Mouse (Mus musculus): ENCODE results near the gene Scgb2b20. TPM values are rescaled to one million over a fixed set of nuclear protein-coding genes. Genes with fewer than 3 reads are reported as not detected.
"Not testable (repeated sequence)": the region's sequence is repeated elsewhere in the genome, so short reads cannot be mapped to it uniquely, and the experiment has no call there.

The Scgb2b20 gene
- polyA plus RNA-seq (2016; fragmentation: Nextera tagmentation; extraction: Ambion mirVana): not detected in 2 replicates

- not testable (repeated sequence) for H3K27ac ChIP-seq (replicated peaks); H3K4me3 ChIP-seq; H3K27me3 ChIP-seq (replicated peaks; ENCODE audit: low read depth, poor library complexity, severe bottlenecking); H3K4me1 ChIP-seq; DNase-seq (ENCODE audit: low spot score); H3K36me3 ChIP-seq (replicated peaks)
- H3K9me3 ChIP-seq: peaks cover 24% of the 10 kb centered on the region; the same call in 1 of the 2 replicates
- 81% methylated on average over 2 of the region's 2 CpGs for WGBS
Measured at GRCm38 (mm10) chr7:33366222-33366621, at the start of gene Scgb2b20. Scgb2b20 (minus strand) TSS chr7:33366322.

GRCm38 (mm10) chr7:33409681-33410080, 43.6 kb upstream of the Scgb2b20 start:
- not testable (repeated sequence) for H3K4me3 ChIP-seq; H3K27ac ChIP-seq (replicated peaks); H3K36me3 ChIP-seq (replicated peaks); H3K4me1 ChIP-seq; H3K27me3 ChIP-seq (replicated peaks; ENCODE audit: low read depth, poor library complexity, severe bottlenecking); DNase-seq (ENCODE audit: low spot score)
- WGBS: 51% methylated on average over 1 of the region's 1 CpGs
- peaks cover 27% of the 10 kb centered on the region; the same call in 1 of the 2 replicates for H3K9me3 ChIP-seq

- no peaks in the 10 kb centered on the region for H3K4me1 ChIP-seq
- no peaks in the 10 kb centered on the region for H3K27me3 ChIP-seq (replicated peaks; ENCODE audit: low read depth, poor library complexity, severe bottlenecking)
- no peak overlapping the region for H3K27ac ChIP-seq (replicated peaks)
- H3K9me3 ChIP-seq: peaks cover 45% of the 10 kb centered on the region
- H3K4me3 ChIP-seq: no peak overlapping the region
- DNase-seq (ENCODE audit: low spot score): no peak
- no peaks in the 10 kb centered on the region for H3K36me3 ChIP-seq (replicated peaks)
- 89% methylated on average over 1 of the region's 1 CpGs for WGBS
Measured at GRCm38 (mm10) chr7:33401650-33402049, 35.5 kb upstream of the Scgb2b20 start.

DNA sequence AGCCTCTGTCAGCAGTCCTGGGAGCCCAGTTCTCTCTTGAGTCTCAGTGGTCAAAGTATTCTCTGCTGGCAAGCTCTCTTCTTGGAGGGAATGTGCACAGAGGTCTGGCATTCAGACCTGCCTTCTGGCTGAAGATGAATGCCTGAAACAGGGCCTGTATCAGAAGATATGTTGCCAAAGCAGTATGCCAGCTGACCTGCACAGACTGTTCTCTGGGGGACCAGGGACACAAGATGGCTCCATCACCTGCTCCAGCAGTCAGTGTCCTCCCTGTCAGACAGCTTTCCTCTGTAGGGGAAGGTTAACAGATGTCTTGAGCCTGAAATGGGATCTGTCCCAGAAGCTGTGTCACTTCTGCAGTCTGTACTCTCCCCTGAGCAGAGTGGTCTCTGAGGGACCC, 33.6 kb upstream of the Scgb2b20 start:
- H3K36me3 ChIP-seq (replicated peaks); H3K4me1 ChIP-seq; H3K4me3 ChIP-seq; DNase-seq (ENCODE audit: low spot score); H3K27me3 ChIP-seq (replicated peaks; ENCODE audit: low read depth, poor library complexity, severe bottlenecking); H3K27ac ChIP-seq (replicated peaks): not testable (repeated sequence)
- H3K9me3 ChIP-seq: peaks cover 45% of the 10 kb centered on the region

- WGBS: 88% methylated on average over 4 of the region's 4 CpGs
- H3K27ac ChIP-seq (replicated peaks); H3K4me1 ChIP-seq; H3K36me3 ChIP-seq (replicated peaks); DNase-seq (ENCODE audit: low spot score); H3K4me3 ChIP-seq; H3K27me3 ChIP-seq (replicated peaks; ENCODE audit: low read depth, poor library complexity, severe bottlenecking): not testable (repeated sequence)
- H3K9me3 ChIP-seq: peaks cover 27% of the 10 kb centered on the region
Measured at GRCm38 (mm10) chr7:33372934-33373333, 6.8 kb upstream of the Scgb2b20 start, which contains the start of gene Scgb1b20. Scgb1b20 (plus strand) TSS chr7:33373234.

Other genes with a start within 250 kb of the Scgb2b20 start
- gene Scgb2b18, start 192.5 kb downstream of the Scgb2b20 start, polyA plus RNA-seq (2016; fragmentation: Nextera tagmentation; extraction: Ambion mirVana): not detected in 2 replicates
- gene Scgb1b18, start 180.8 kb downstream of the Scgb2b20 start, polyA plus RNA-seq (2016; fragmentation: Nextera tagmentation; extraction: Ambion mirVana): not detected in 2 replicates
- gene Scgb2b19, start 86.0 kb downstream of the Scgb2b20 start, polyA plus RNA-seq (2016; fragmentation: Nextera tagmentation; extraction: Ambion mirVana): not detected in 2 replicates
- gene Scgb1b19, start 79.0 kb downstream of the Scgb2b20 start, polyA plus RNA-seq (2016; fragmentation: Nextera tagmentation; extraction: Ambion mirVana): not detected in 2 replicates
- gene Scgb1b20, start 6.9 kb upstream of the Scgb2b20 start, polyA plus RNA-seq (2016; fragmentation: Nextera tagmentation; extraction: Ambion mirVana): not detected in 2 replicates
- not detected in 2 replicates for gene Scgb2b21, start 154.1 kb upstream of the Scgb2b20 start, polyA plus RNA-seq (2016; fragmentation: Nextera tagmentation; extraction: Ambion mirVana)

Data from embryonic facial prominence, embryonic 10.5 days (tissue).